Mouse (Mus musculus) B cell, adult 62 days (primary cell): ENCODE results near the gene Tex45. TPM values are rescaled to one million over a fixed set of nuclear protein-coding genes. Genes with fewer than 3 reads are reported as not detected.

ENCODE experiments used
- total RNA-seq: library from RNA; stranded (reverse); gene quantifications from 4 replicates; pipeline ENCODE4 v1.2.4, GENCODE M21; 2023

The Tex45 gene
- 6.5 to 8.4 TPM (median 7.2 TPM) in 4 replicates for total RNA-seq

DNA sequence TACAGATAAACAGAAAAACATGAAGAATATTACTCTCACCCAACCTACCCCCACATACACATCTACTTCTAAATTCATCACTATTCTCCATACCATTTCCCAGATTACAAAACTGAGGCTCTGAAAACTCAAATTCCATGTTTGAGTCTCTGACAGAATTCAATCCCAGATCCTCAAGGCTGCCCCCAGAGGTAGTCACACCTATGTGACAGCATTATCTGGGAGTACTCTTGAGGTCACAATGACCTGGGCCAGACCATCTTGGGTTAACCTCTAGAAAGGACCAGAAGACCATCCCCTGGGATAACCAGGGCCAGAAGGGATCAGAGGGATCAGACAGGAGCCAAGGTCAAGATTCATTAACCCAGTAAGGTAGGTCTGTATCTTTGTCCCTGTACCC, at the start of gene Tex45:
Tex45 (plus strand) TSS at position 301 of the 400 bp plus-strand sequence.

DNA sequence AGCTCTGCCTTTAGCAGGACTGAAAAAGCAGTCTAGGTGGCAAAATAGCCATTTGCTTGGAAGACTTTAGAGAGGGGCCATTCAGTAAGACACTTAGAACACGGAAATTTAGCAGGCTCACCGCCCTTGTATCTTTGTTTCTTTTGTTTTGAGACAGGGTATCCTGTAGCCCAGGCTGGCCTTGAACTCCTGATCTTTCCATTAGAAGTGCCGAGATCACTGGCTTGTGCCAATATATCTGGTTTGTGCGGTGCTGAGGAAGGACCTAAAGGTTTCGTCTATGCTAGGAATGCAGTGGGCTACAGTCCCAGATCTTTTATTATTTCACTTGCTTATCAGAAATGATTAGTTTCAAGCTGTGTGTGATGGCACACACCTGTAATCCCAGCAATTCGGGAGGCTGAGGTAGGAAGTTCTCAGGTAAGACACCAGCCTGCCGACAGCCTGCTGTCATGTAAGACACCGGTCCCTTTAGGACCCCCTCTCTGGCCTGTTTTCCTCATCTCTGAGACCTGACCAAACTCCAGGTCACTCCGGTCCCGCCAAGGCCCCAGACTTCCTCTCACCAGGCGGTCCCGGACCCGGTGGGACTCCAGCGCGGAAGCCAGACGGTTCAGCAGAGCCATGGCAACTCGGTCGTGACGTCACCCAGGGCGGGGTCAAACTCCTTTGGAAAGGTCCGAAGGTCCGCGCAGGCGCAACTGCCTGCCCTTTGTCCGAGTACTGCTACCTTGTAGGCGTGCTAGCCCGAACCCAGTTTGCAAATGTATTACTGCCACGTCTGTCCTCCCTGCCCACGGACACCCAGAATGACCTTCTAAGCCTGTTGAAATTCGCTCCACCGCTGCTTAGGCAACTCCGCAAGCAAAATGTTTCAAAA, 3.4 kb upstream of the Tex45 start, which contains the start of gene Pex11g:
Pex11g (minus strand) TSS at position 675 of the 880 bp plus-strand sequence.

DNA sequence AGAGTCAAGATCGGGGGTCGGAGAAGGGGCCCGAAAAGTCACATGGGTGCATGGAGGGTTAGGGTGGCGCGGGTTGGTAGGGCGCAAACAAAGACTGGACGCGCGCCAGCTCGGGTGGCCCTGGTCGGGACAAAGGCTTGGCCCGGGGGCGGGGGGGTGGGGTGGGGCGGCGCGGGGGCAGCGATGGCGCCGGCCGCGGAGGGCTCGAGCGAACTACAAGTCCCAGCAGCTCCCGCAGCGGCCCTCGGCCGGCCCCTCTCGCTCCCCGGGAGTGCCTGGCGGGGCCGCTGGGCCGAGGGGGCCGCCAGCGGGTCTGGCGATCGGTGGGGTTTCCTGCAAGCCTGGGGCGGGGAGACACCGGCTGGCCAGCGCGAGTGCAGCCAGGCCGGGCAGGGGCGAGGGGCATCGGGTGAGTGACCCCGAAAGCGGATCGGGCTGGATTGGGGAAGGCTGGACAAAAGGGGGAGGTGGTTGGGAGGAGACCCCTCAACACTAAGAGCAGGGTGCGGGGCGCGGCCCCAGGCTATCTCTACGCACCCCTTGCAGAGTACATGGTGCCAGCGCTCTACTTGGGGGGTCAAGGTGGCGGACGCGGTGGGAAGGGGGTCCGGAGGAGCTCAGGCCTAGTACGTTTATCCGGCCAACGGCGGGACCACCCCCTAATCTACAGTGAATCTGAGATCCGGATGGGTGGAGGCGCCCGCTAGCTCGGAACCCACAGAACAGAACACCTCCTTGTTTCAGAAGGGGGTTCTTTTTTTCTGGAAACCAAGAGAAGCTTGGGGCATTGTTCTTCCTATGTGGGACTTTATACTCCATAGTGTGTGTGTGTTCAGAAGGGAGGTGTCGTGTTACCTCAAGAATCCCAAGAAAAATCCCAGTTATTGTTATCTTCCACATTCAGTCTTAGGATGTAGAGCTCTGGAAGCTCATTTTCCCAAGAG, 22.5 kb downstream of the Tex45 start, which contains the start of gene Zfp358:
Zfp358 (plus strand) TSS at position 238 of the 944 bp plus-strand sequence.

DNA sequence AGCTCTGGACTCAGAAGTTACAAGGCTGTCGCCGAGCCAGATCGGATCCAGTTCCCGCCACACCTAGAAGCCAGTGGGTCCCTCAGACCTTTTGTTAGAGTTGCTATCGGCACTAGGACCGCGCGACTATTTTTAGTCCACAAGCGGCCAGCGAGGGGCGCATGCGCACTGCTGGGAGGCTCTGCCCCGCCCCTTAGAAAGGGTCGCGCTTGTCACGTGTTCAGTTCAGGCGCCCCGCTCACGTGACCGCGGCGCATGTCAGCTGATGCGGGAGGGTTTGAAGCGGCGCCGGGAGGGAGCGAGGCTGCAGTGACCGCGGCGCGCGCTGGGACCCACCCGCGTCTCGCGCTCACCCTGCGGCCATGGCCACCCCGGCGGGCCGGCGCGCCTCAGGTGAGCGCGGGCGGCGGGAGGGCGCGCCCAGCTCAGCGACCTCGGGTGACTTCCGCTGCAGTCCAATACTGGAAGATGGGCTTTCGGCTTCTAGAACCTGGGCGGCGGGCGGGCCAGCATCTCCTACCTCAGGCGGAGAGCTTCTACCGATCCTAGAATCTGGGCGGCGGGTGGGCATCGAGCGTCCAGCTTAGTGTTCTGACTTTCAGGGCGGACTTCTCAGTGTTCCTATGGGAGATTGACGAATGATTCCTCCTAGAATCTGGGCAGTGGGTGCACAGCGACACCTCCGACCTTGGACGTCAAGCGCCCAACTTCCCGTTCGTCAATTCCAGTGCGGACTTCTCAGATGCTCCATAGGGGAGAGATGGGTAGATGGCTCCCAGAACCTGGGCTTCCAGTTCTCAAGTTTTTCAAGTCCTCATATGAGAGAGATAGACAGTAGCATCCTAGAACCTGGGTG, 29.8 kb downstream of the Tex45 start, which contains the start of gene Mcoln1:
Mcoln1 (plus strand) TSS at position 223 of the 856 bp plus-strand sequence.

DNA sequence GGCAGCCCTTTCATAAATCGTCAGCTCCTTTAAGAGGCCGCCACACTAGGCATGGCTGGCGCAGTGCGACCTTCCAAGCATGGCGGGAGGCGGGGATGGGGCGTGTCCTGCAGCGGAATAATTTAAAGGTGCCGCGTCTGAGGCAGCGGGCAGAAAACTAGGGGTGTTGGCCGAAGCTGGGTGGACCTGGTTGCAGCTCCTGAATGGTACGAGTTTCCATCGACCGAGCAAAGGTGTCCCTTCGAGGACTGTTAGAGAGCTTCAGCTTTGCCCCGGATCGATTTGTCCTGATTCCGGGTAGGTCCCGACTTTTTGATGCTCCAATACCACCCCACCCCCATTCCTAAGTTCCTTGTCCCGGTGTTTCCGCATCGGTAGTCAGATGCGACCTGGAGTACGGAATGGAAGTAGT, 44.6 kb downstream of the Tex45 start, which contains the start of gene Pnpla6:
Pnpla6 (plus strand) TSS at position 125 of the 412 bp plus-strand sequence.

Other genes with a start within 250 kb of the Tex45 start
- gene Insr, start 191.2 kb upstream of the Tex45 start, total RNA-seq: 41.4 to 55.6 TPM (median 47.4 TPM) in 4 replicates
- gene A430078G23Rik, start 117.4 kb upstream of the Tex45 start, total RNA-seq: 228 to 237 TPM (median 235 TPM) in 4 replicates
- gene Arhgef18, start 77.9 kb upstream of the Tex45 start, total RNA-seq: 236 to 278 TPM (median 251 TPM) in 4 replicates
- 0.85 to 2.6 TPM (median 1.6 TPM) in 4 replicates for gene Pex11g, start 3.2 kb upstream of the Tex45 start, total RNA-seq
- 6.4 to 9.4 TPM (median 7.2 TPM) in 4 replicates for gene Zfp358, start 22.3 kb downstream of the Tex45 start, total RNA-seq
- gene Mcoln1, start 29.6 kb downstream of the Tex45 start, total RNA-seq: 99.2 to 105 TPM (median 101 TPM) in 4 replicates
- 59.4 to 70.3 TPM (median 68.0 TPM) in 4 replicates for gene Pnpla6, start 44.5 kb downstream of the Tex45 start, total RNA-seq
- gene C330021F23Rik, start 97.1 kb downstream of the Tex45 start, total RNA-seq: not detected in 4 replicates
- 0.30 to 0.66 TPM (median 0.60 TPM) in 3 of 4 replicates, not detected in the other for gene Camsap3, start 116.4 kb downstream of the Tex45 start, total RNA-seq
- 89.5 to 105 TPM (median 96.8 TPM) in 4 replicates for gene Xab2, start 150.5 kb downstream of the Tex45 start, total RNA-seq
- gene Pet100, start 150.7 kb downstream of the Tex45 start, total RNA-seq: 61.5 to 75.3 TPM (median 69.8 TPM) in 4 replicates
- gene Pcp2, start 154.7 kb downstream of the Tex45 start, total RNA-seq: not detected in 4 replicates
- gene Stxbp2, start 160.1 kb downstream of the Tex45 start, total RNA-seq: 233 to 293 TPM (median 262 TPM) in 4 replicates
- not detected in 4 replicates for gene Retn, start 184.9 kb downstream of the Tex45 start, total RNA-seq
- not detected in 4 replicates for gene Mcemp1, start 194.9 kb downstream of the Tex45 start, total RNA-seq
- gene Fcor, start 201.5 kb downstream of the Tex45 start, total RNA-seq: not detected in 4 replicates
- gene Trappc5, start 205.4 kb downstream of the Tex45 start, total RNA-seq: 18.8 to 23.5 TPM (median 20.7 TPM) in 4 replicates
- 616 to 739 TPM (median 694 TPM) in 4 replicates for gene Fcer2a, start 223.3 kb downstream of the Tex45 start, total RNA-seq
- 1.3 TPM in 1 of 4 replicates, not detected in the others for gene Clec4g, start 249.8 kb downstream of the Tex45 start, total RNA-seq